Mouse (Mus musculus): Measurements from ENCODE around the gene Adk. TPM values are rescaled to one million over a fixed set of nuclear protein-coding genes. Genes with fewer than 3 reads are reported as not detected.

Gene Adk
- polyA plus RNA-seq, 1 experiment, result 69.5 TPM

GRCm38 (mm10) chr14:21489116-21489485, 436.7 kb downstream of the Adk start:
- H3K36me3 ChIP-seq (ENCODE audit: control insufficient read depth, insufficient read depth), result no peaks in the 10 kb centered on the region
- no peaks in the 10 kb centered on the region for H3K79me2 ChIP-seq (ENCODE audit: control insufficient read depth, insufficient read depth)
- H3K27me3 ChIP-seq (ENCODE audit: control insufficient read depth, insufficient read depth, insufficient read length), result no peaks in the 10 kb centered on the region
- no peak overlapping the region for H3ac ChIP-seq (ENCODE audit: control insufficient read depth, insufficient read length, low read depth)
- TF ChIP-seq MAX (IDR thresholded peaks at IDR 0.05), result no peak
- no peak for TF ChIP-seq FOSL1 (IDR thresholded peaks at IDR 0.05; ENCODE audit: insufficient read depth, low read length, poor library complexity, severe bottlenecking)
- no peak for TF ChIP-seq USF1 (IDR thresholded peaks at IDR 0.05; ENCODE audit: low read depth)
- TF ChIP-seq CEBPB (IDR thresholded peaks at IDR 0.05; ENCODE audit: low read depth), result no peak
- TF ChIP-seq MYOG (IDR thresholded peaks at IDR 0.05; ENCODE audit: control insufficient read depth, extremely low read depth, insufficient read length), result no peak
- no peak for TF ChIP-seq CTCF (IDR thresholded peaks at IDR 0.05; ENCODE audit: control insufficient read depth, insufficient read depth, insufficient read length)
- no peak for TF ChIP-seq MYOD1 (IDR thresholded peaks at IDR 0.05; ENCODE audit: control insufficient read depth, insufficient read length, low read depth)
- no peaks in the 10 kb centered on the region for H3K79me3 ChIP-seq (ENCODE audit: low read depth)
- no peak overlapping the region for H3K4me3 ChIP-seq (ENCODE audit: insufficient read depth, poor library complexity, severe bottlenecking)

GRCm38 (mm10) chr14:21490141-21490540, 437.8 kb downstream of the Adk start:
- H3K79me2 ChIP-seq (ENCODE audit: control insufficient read depth, insufficient read depth), result no peaks in the 10 kb centered on the region
- TF ChIP-seq CEBPB (IDR thresholded peaks at IDR 0.05; ENCODE audit: low read depth) (peak; percentile 50), FOSL1 (IDR thresholded peaks at IDR 0.05; ENCODE audit: insufficient read depth, low read length, poor library complexity, severe bottlenecking) (no peak)

More at GRCm38 (mm10) chr14:21490141-21490540, 437.8 kb downstream of the Adk start:
- H3K27me3 ChIP-seq (ENCODE audit: control insufficient read depth, insufficient read depth, insufficient read length), result no peaks in the 10 kb centered on the region
- no peak overlapping the region for H3K4me3 ChIP-seq (ENCODE audit: insufficient read depth, poor library complexity, severe bottlenecking)
- H3K79me3 ChIP-seq (ENCODE audit: low read depth), result no peaks in the 10 kb centered on the region
- no peak overlapping the region for H3ac ChIP-seq (ENCODE audit: control insufficient read depth, insufficient read length, low read depth)
- no peaks in the 10 kb centered on the region for H3K36me3 ChIP-seq (ENCODE audit: control insufficient read depth, insufficient read depth)

Other genes with a start within 250 kb of the Adk start
- gene Plau, start 215.9 kb upstream of the Adk start, polyA plus RNA-seq (2012; fragmentation: generic; extraction: Trizol), result 106 TPM
- 129 TPM for gene Vcl, start 123.2 kb upstream of the Adk start, polyA plus RNA-seq (2012; fragmentation: generic; extraction: Trizol)
- 14.0 TPM for gene Ap3m1, start 66 bp upstream of the Adk start, polyA plus RNA-seq (2012; fragmentation: generic; extraction: Trizol)